Mouse (Mus musculus): ENCODE results near the gene Vinac1.
A peak's percentile ranks its signal among the peaks of the same experiment; 100 is the strongest.

Vinac1 gene

GRCm38 (mm10) chr2:129047811-129048210 lies at the start of gene Vinac1:
Gene Vinac1 (minus strand): TSS chr2:129048172.
- no peak for DNase-seq (ENCODE audit: low spot score in 2 of 2)

- DNase-seq (ENCODE audit: low spot score in 2 of 2): no peak
Measured at GRCm38 (mm10) chr2:129093926-129094724, 46.2 kb upstream of the Vinac1 start.

GRCm38 (mm10) chr2:129092810-129093209 lies 44.8 kb upstream of the Vinac1 start:
- no peak for DNase-seq (ENCODE audit: low spot score in 2 of 2)

- DNase-seq (ENCODE audit: low spot score in 2 of 2): no peak
Measured at GRCm38 (mm10) chr2:129090370-129090769, 42.4 kb upstream of the Vinac1 start.

GRCm38 (mm10) chr2:129087520-129087919 lies 39.5 kb upstream of the Vinac1 start:
- no peak for DNase-seq (ENCODE audit: low spot score in 2 of 2)

- no peak for DNase-seq (ENCODE audit: low spot score in 2 of 2)
Measured at GRCm38 (mm10) chr2:129084959-129085358, 37.0 kb upstream of the Vinac1 start.

- no peak for DNase-seq (ENCODE audit: low spot score in 2 of 2)
Measured at GRCm38 (mm10) chr2:129083514-129083913, 35.5 kb upstream of the Vinac1 start.

GRCm38 (mm10) chr2:129081097-129081496 lies 33.1 kb upstream of the Vinac1 start:
- no peak for DNase-seq (ENCODE audit: low spot score in 2 of 2)

- DNase-seq (ENCODE audit: low spot score in 2 of 2): no peak
Measured at GRCm38 (mm10) chr2:129079194-129079593, 31.2 kb upstream of the Vinac1 start.

GRCm38 (mm10) chr2:129078313-129078712 lies 30.3 kb upstream of the Vinac1 start:
- peak in 1 of 2 experiments; percentile 29 for DNase-seq (ENCODE audit: low spot score in 2 of 2)

GRCm38 (mm10) chr2:129070296-129070695 lies 22.3 kb upstream of the Vinac1 start:
- no peak for DNase-seq (ENCODE audit: low spot score in 2 of 2)

- peak; percentile 23 to 67 for DNase-seq (ENCODE audit: low spot score in 2 of 2)
Measured at GRCm38 (mm10) chr2:129066326-129066725, 18.4 kb upstream of the Vinac1 start.

- DNase-seq (ENCODE audit: low spot score in 2 of 2): peak; percentile 69 to 86
Measured at GRCm38 (mm10) chr2:129065437-129066282, 17.7 kb upstream of the Vinac1 start, which contains the start of gene Ttl. Gene Ttl (plus strand): TSS chr2:129065942.

- no peak for DNase-seq (ENCODE audit: low spot score in 2 of 2)
Measured at GRCm38 (mm10) chr2:129061456-129062059, 13.6 kb upstream of the Vinac1 start.

- no peak for DNase-seq (ENCODE audit: low spot score in 2 of 2)
Measured at GRCm38 (mm10) chr2:129057920-129058361, 10.0 kb upstream of the Vinac1 start.

GRCm38 (mm10) chr2:129057256-129057655 lies 9.3 kb upstream of the Vinac1 start:
- no peak for DNase-seq (ENCODE audit: low spot score in 2 of 2)

GRCm38 (mm10) chr2:129056597-129056996 lies 8.6 kb upstream of the Vinac1 start:
- peak in 1 of 2 experiments; percentile 28 for DNase-seq (ENCODE audit: low spot score in 2 of 2)

- no peak for DNase-seq (ENCODE audit: low spot score in 2 of 2)
Measured at GRCm38 (mm10) chr2:129055741-129056140, 7.8 kb upstream of the Vinac1 start.

- no peak for DNase-seq (ENCODE audit: low spot score in 2 of 2)
Measured at GRCm38 (mm10) chr2:129052451-129052983, 4.5 kb upstream of the Vinac1 start.

- DNase-seq (ENCODE audit: low spot score in 2 of 2): no peak
Measured at GRCm38 (mm10) chr2:129046846-129047196, 1.2 kb downstream of the Vinac1 start.

- no peak for DNase-seq (ENCODE audit: low spot score in 2 of 2)
Measured at GRCm38 (mm10) chr2:129046172-129046845, 1.7 kb downstream of the Vinac1 start.
